Mouse (Mus musculus) heart, postnatal 0 days (tissue): ENCODE data around the gene Guca2b.

ENCODE experiments used
- CTCF ChIP-seq: IDR thresholded peaks from 2 replicates; pipeline ENCODE4 v1.5.1; 2016; ENCODE audit warnings: antibody characterized with exemption, control low read depth, low read depth
- EP300 ChIP-seq: IDR thresholded peaks from 2 replicates; pipeline ENCODE4 v1.6.1; 2016; ENCODE audit warnings: antibody characterized with exemption, low read depth

GRCm38 (mm10) chr4:119657011-119657410, 1.7 kb downstream of the Guca2b start:
- TF ChIP-seq CTCF: no peak
- no peak for TF ChIP-seq EP300
